Mouse (Mus musculus) lung, postnatal 0 days (tissue): ENCODE results near the gene Nae1. TPM values are rescaled to one million over a fixed set of nuclear protein-coding genes. Genes with fewer than 3 reads are reported as not detected.

ENCODE experiments used
- ATAC-seq: fragments of 200-750 bp; cut with Nextera tagmentation; 2 replicates; pipeline ENCODE4 v1.8.0; 2017; ENCODE audit warnings: moderate library complexity
- DNase-seq: peaks from one replicate; pipeline ENCODE4 v3.0.0-alpha.2; 2016; ENCODE audit warnings: low spot score
- H3K27ac ChIP-seq: fragments of 300-500 bp; sonication (generic); 2 replicates; pipeline ENCODE4 v1.5.1; 2014; ENCODE audit warnings: antibody characterized with exemption, mild to moderate bottlenecking, low read length, mixed read lengths
- H3K27me3 ChIP-seq: fragments of 300-500 bp; sonication (generic); replicated peaks from 2 replicates; pipeline ENCODE4 v1.6.1; 2014; ENCODE audit warnings: low read length, mixed read lengths; ENCODE audit not compliant: insufficient read depth
- H3K36me3 ChIP-seq: fragments of 300-500 bp; sonication (generic); 2 replicates; pipeline ENCODE4 v1.6.1; 2014; ENCODE audit warnings: low read length, mixed read lengths; ENCODE audit not compliant: insufficient read depth
- H3K4me1 ChIP-seq: fragments of 300-500 bp; sonication (generic); 2 replicates; pipeline ENCODE4 v1.6.1; 2014; ENCODE audit warnings: antibody characterized with exemption, low read depth, low read length, mixed read lengths; ENCODE audit not compliant: insufficient read depth
- H3K4me2 ChIP-seq: fragments of 300-500 bp; sonication (generic); replicated peaks from 2 replicates; pipeline ENCODE4 v1.6.1; 2014; ENCODE audit warnings: low read depth, mild to moderate bottlenecking, low read length, moderate library complexity, mixed read lengths
- H3K4me3 ChIP-seq: fragments of 300-500 bp; sonication (generic); 2 replicates; pipeline ENCODE4 v1.5.1; 2014; ENCODE audit warnings: low read depth, low read length
- H3K9ac ChIP-seq: fragments of 300-500 bp; sonication (generic); replicated peaks from 2 replicates; pipeline ENCODE4 v1.6.1; 2014; ENCODE audit warnings: low read depth, mild to moderate bottlenecking
- H3K9me3 ChIP-seq: fragments of 300-500 bp; sonication (generic); 2 replicates; pipeline ENCODE4 v1.6.1; 2016; ENCODE audit warnings: low read length, mixed read lengths
- CTCF ChIP-seq: IDR thresholded peaks from 2 replicates; pipeline ENCODE4 v1.5.1; 2016; ENCODE audit warnings: antibody characterized with exemption, mild to moderate bottlenecking
- EP300 ChIP-seq: IDR thresholded peaks from 2 replicates; pipeline ENCODE4 v1.6.1; 2016; ENCODE audit warnings: antibody characterized with exemption, mild to moderate bottlenecking, control low read depth
- WGBS: fragments of 180-500 bp; shearing (Covaris S2); extraction: QIAGEN DNeasy Blood & Tissue Kit; methylation state at CpG from one replicate; pipeline ENCODE4 v1.1.7; 2014; 5-methylcytosine and 5-hydroxymethylcytosine counted together
- polyA plus RNA-seq: library from polyadenylated mRNA; unstranded; fragments of >200 nt; fragmentation: Nextera tagmentation; extraction: Ambion mirVana; gene quantifications from 2 replicates; pipeline ENCODE4 v1.2.1, GENCODE M21; 2015

Nae1 gene
- polyA plus RNA-seq, 1 experiment from 2014 or later, result 57.9 TPM

DNA sequence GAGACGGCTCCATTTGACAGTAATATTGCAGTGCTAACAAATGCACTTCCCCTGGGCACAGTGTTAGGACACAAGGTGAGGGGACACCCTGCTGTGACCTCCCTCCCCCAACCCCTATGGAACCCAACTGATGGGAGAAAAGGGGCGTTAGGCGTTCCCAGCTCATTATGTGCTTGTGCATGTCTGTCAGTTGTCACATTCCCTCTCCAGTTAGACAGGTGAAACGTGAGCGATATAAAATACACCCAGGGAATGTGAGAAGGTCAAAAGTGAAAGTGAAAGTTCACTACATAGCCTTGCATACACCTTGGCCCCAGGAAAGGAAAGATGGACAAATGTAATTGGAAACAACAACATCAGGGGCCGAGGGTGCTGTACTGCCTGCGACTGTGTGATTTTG is 941 bp upstream of the Nae1 start:
- Histone ChIP-seq H3K9me3 (no peaks in the 10 kb centered on the region), H3K27ac (no peak overlapping the region), H3K27me3 (peaks cover 10% of the 10 kb centered on the region), H3K36me3 (no peaks in the 10 kb centered on the region), H3K4me1 (peaks cover 3% of the 10 kb centered on the region; the same call in 1 of the 2 replicates), H3K4me3 (peak overlapping the region; percentile 93), H3K9ac (no peak overlapping the region), H3K4me2 (peak overlapping the region; percentile 79)
- ATAC-seq (no peak), DNase-seq (peak; percentile 46)
- 25% methylated on average over 7 of the region's 7 CpGs for WGBS
- TF ChIP-seq CTCF, result no peak
- TF ChIP-seq EP300, result no peak

DNA sequence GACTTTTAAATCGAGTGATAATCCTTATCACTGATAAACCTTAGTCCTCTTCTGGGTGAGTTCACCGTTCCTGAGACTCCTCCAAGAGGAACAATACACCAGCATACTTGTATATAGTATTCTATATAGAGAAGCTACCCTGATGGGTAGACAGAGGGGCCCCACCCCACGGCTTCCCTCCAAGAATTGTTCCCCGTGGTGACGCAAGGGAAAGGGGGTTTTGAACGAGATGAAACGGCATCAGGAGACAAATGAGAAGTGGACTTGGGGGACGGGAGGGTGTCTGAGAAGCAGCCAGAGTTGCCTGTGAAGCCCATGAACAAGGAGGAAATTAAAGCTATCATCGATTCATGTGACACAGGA is 323 bp upstream of the Nae1 start:
- Histone ChIP-seq H3K9ac (peak overlapping the region; percentile 98), H3K4me2 (peak overlapping the region; percentile 79), H3K4me3 (peak overlapping the region; percentile 93), H3K27me3 (peaks cover 4% of the 10 kb centered on the region; the same call in 1 of the 2 replicates), H3K36me3 (peaks cover 5% of the 10 kb centered on the region; the same call in 1 of the 2 replicates), H3K27ac (no peak overlapping the region; the same call in 1 of the 2 replicates), H3K9me3 (no peaks in the 10 kb centered on the region), H3K4me1 (peaks cover 3% of the 10 kb centered on the region; the same call in 1 of the 2 replicates)
- no peak for TF ChIP-seq CTCF
- TF ChIP-seq EP300, result no peak
- ATAC-seq (peak; percentile 50), DNase-seq (no peak)
- 5% methylated on average over 9 of the region's 9 CpGs for WGBS

DNA sequence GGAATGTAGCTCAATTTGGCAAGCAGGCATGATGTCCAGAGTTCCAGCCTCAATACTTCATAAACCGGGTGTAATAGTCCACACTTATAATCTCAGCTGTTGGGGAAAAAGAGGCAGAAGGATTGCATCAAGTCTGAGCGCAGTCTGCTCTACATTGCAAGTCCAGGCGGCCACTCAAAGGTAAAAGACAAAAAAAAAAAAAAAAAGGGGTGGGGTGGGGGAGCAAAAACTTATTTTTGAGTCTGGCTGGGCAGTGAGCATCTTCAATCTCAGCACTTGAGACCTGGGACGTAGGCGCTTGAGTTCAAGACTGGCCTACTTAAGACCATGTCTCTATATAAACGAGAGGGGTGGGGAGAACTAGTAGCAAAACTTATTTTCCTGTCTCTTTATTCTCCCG is 886 bp downstream of the Nae1 start:
- no peak for TF ChIP-seq EP300
- no peak for TF ChIP-seq CTCF
- Histone ChIP-seq H3K36me3 (peaks cover 5% of the 10 kb centered on the region; the same call in 1 of the 2 replicates), H3K9ac (peak overlapping the region; percentile 98), H3K4me3 (peak overlapping the region; percentile 93), H3K4me2 (peak overlapping the region; percentile 79), H3K27ac (peak overlapping the region; percentile 85; the same call in 1 of the 2 replicates), H3K4me1 (peaks cover 3% of the 10 kb centered on the region; the same call in 1 of the 2 replicates), H3K27me3 (no peaks in the 10 kb centered on the region), H3K9me3 (no peaks in the 10 kb centered on the region)
- WGBS, result 17% methylated on average over 7 of the region's 7 CpGs
- DNase-seq (no peak), ATAC-seq (no peak)

DNA sequence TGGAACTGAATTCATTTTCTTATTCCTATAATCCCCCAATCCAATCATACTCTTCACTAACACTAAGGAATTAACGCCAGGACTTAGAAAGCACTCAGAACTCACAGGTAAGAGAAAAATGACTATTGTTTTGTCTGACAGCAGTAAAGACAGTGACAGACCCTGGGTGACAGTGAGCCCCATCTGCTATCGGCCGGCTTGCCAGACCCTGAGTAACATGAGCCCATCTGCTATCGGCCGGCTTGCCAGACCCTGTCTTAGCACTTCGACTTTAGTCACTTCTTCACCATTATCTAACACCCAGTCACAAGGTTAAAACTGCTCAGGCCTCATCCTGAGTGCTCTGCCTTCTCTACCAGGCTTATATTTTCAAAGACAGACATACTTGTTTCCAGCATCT is 4.8 kb downstream of the Nae1 start:
- Histone ChIP-seq H3K27ac (no peak overlapping the region), H3K4me1 (no peaks in the 10 kb centered on the region), H3K36me3 (peaks cover 5% of the 10 kb centered on the region; the same call in 1 of the 2 replicates), H3K4me3 (no peak overlapping the region), H3K27me3 (no peaks in the 10 kb centered on the region), H3K4me2 (no peak overlapping the region), H3K9me3 (no peaks in the 10 kb centered on the region), H3K9ac (no peak overlapping the region)
- DNase-seq, result no peak
- ATAC-seq, result no peak
- TF ChIP-seq EP300 (no peak), CTCF (no peak)
- 96% methylated on average over 6 of the region's 6 CpGs for WGBS

DNA sequence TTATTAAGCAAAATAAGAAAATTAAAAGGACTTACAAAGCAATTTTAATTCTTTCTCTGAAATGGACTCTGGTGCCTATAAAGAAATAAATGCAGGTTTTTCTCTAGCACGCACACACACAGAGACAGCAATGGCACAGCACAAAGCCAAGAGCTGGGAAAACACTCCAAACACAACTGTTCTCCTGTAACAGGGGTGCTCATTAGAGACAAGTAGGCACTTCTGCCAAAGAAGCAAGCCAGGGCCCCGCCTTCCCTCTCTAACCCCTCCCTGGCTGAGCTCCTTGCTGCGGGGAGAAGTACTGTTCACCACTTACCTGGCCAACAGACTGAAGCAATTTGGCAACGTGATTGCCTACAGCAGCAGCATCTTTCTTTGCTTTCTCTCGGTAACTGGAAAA is 16.6 kb downstream of the Nae1 start:
- H3K36me3 ChIP-seq, result peaks cover 23% of the 10 kb centered on the region
- H3K27me3 ChIP-seq, result no peaks in the 10 kb centered on the region
- no peaks in the 10 kb centered on the region for H3K9me3 ChIP-seq
- no peak overlapping the region for H3K4me2 ChIP-seq
- TF ChIP-seq EP300 (0 out of 2 replicates have a peak, but pooled peaks have one; percentile 54), CTCF (no peak)
- WGBS, result 54% methylated on average over 5 of the region's 5 CpGs
- DNase-seq (peak; percentile 89), ATAC-seq (peak; percentile 99)
- H3K9ac ChIP-seq, result no peak overlapping the region
- no peak overlapping the region for H3K27ac ChIP-seq
- no peak overlapping the region for H3K4me3 ChIP-seq
- no peaks in the 10 kb centered on the region for H3K4me1 ChIP-seq

DNA sequence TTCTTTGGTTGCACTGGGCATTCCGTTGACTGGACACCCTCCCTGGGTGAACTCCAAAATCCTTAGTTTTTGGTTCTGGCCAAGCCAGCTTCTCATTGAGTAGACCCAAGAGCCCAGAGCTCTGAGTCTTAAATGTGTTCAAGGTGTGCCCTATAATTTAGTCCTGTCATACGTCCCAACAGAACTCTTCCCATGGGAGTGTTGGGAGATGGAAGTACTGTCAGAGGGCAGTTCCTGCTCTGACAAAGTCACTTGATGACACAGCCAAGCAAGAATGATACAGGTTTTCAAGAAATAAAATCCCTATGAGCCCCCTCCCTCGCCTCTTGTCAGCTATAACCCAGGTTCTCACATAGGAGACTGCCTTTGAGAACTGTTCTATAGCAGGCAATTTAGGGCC is 24.3 kb downstream of the Nae1 start:
- WGBS, result 88% methylated on average over 3 of the region's 3 CpGs
- no peak for DNase-seq
- Histone ChIP-seq H3K36me3 (peaks cover 9% of the 10 kb centered on the region), H3K9ac (no peak overlapping the region), H3K27ac (no peak overlapping the region), H3K4me1 (no peaks in the 10 kb centered on the region; the same call in 1 of the 2 replicates), H3K9me3 (no peaks in the 10 kb centered on the region), H3K27me3 (no peaks in the 10 kb centered on the region), H3K4me2 (no peak overlapping the region), H3K4me3 (no peak overlapping the region)
- ATAC-seq, result no peak
- TF ChIP-seq EP300, result no peak
- TF ChIP-seq CTCF, result no peak
